Mouse (Mus musculus) liver, postnatal 0 days (tissue): Measurements from ENCODE around the gene Lgals8. TPM values are rescaled to one million over a fixed set of nuclear protein-coding genes. Genes with fewer than 3 reads are reported as not detected.
A peak's percentile ranks its signal among the peaks of the same experiment; 100 is the strongest.

Experiments
- ATAC-seq: fragments of 200-750 bp; cut with Nextera tagmentation; 2 replicates; pipeline ENCODE4 v1.8.0; 2017; ENCODE audit warnings: mild to moderate bottlenecking, moderate library complexity
- DNase-seq: peaks from one replicate; pipeline ENCODE4 v3.0.0-alpha.2; 2016
- H3K27ac ChIP-seq: fragments of 300-500 bp; sonication (generic); 2 replicates; pipeline ENCODE4 v1.5.1; 2014; ENCODE audit warnings: antibody characterized with exemption, moderate library complexity, mild to moderate bottlenecking, low read depth
- H3K27me3 ChIP-seq: fragments of 300-500 bp; sonication (generic); 2 replicates; pipeline ENCODE4 v1.6.1; 2014; ENCODE audit warnings: low read length, control low read depth, mixed read lengths; ENCODE audit not compliant: insufficient read depth
- H3K36me3 ChIP-seq: fragments of 300-500 bp; sonication (generic); replicated peaks from 2 replicates; pipeline ENCODE4 v1.6.1; 2014; ENCODE audit warnings: mild to moderate bottlenecking, control low read depth, low read length, moderate library complexity, mixed read lengths; ENCODE audit not compliant: insufficient read depth
- H3K4me1 ChIP-seq: fragments of 300-500 bp; sonication (generic); 2 replicates; pipeline ENCODE4 v1.6.1; 2014; ENCODE audit warnings: antibody characterized with exemption, mild to moderate bottlenecking, control low read depth; ENCODE audit not compliant: insufficient read depth
- H3K4me2 ChIP-seq: fragments of 300-500 bp; sonication (generic); 2 replicates; pipeline ENCODE4 v1.6.1; 2014; ENCODE audit warnings: low read depth, mild to moderate bottlenecking, low read length, moderate library complexity, mixed read lengths
- H3K4me3 ChIP-seq: fragments of 300-500 bp; sonication (generic); 2 replicates; pipeline ENCODE4 v1.5.1; 2014; ENCODE audit warnings: low read depth, low read length
- H3K9ac ChIP-seq: fragments of 300-500 bp; sonication (generic); replicated peaks from 2 replicates; pipeline ENCODE4 v1.6.1; 2014; ENCODE audit warnings: mild to moderate bottlenecking, moderate library complexity
- H3K9me3 ChIP-seq: fragments of 300-500 bp; sonication (generic); 2 replicates; pipeline ENCODE4 v1.6.1; 2016; ENCODE audit warnings: mild to moderate bottlenecking, control low read depth, low read length, mixed read lengths
- CTCF ChIP-seq: sonication (generic); IDR thresholded peaks from 2 replicates; pipeline ENCODE4 v1.5.1; 2016; ENCODE audit warnings: antibody characterized with exemption, low read depth
- EP300 ChIP-seq: IDR thresholded peaks from 2 replicates; pipeline ENCODE4 v1.6.1; 2016; ENCODE audit warnings: antibody characterized with exemption, low read depth, mild to moderate bottlenecking
- WGBS: fragments of 180-500 bp; shearing (Covaris S2); extraction: QIAGEN DNeasy Blood & Tissue Kit; methylation state at CpG from one replicate; pipeline ENCODE4 v1.1.7; 2014; ENCODE audit not compliant: insufficient replicate concordance; 5-methylcytosine and 5-hydroxymethylcytosine counted together
- polyA plus RNA-seq: library from polyadenylated mRNA; unstranded; fragments of >200 nt; fragmentation: Nextera tagmentation; extraction: Ambion mirVana; gene quantifications from 2 replicates; pipeline ENCODE4 v1.2.1, GENCODE M21; 2015

The Lgals8 gene
- polyA plus RNA-seq, 1 experiment from 2014 or later, result 16.2 TPM

- no peaks in the 10 kb centered on the region for H3K9me3 ChIP-seq
- no peak overlapping the region for H3K27ac ChIP-seq
- WGBS, result 90% methylated on average over 14 of the region's 14 CpGs
- peaks cover 5% of the 10 kb centered on the region for H3K4me1 ChIP-seq
- no peaks in the 10 kb centered on the region for H3K27me3 ChIP-seq
- H3K36me3 ChIP-seq, result peaks cover 63% of the 10 kb centered on the region
- DNase-seq (no peak), ATAC-seq (no peak)
- H3K4me3 ChIP-seq, result no peak overlapping the region
- H3K4me2 ChIP-seq, result no peak overlapping the region
- no peak for TF ChIP-seq EP300
- TF ChIP-seq CTCF, result no peak
- no peak overlapping the region for H3K9ac ChIP-seq
Observed at GRCm38 (mm10) chr13:12453150-12453549, 11.6 kb downstream of the Lgals8 start.

DNA sequence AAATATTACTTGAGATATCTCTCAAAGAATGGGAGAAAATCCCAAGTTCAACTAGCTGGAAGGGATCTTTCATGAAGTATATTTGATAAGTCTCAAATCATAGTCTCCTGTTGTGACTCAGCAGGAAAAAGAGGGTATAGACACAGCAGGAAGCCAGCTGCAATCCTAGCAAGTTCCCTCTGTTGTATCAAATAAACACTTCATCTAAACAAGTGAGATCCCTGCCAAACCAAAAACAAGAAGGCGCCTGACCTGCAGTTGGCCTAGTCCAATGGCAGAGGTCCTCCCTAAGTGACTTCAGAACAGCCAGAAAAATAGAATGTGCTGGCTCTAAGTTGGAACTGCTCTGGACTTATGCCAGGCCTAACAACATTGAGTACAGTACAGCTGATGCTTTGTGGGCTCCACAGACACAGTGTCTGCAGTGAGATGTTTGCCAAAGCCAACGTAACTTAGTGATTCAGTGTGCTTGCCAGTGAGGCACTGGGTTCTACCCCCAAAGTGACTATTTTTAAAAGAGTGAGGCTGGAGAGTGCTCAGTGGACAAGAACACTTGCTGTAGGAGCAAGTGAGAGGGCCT, 22.6 kb downstream of the Lgals8 start:
- no peak for TF ChIP-seq CTCF
- TF ChIP-seq EP300, result no peak
- Histone ChIP-seq H3K9ac (no peak overlapping the region), H3K27me3 (no peaks in the 10 kb centered on the region), H3K4me2 (no peak overlapping the region), H3K4me1 (no peaks in the 10 kb centered on the region), H3K36me3 (peaks cover 66% of the 10 kb centered on the region), H3K27ac (no peak overlapping the region), H3K4me3 (no peak overlapping the region), H3K9me3 (no peaks in the 10 kb centered on the region)
- WGBS, result 73% methylated on average over 2 of the region's 2 CpGs
- ATAC-seq (no peak), DNase-seq (no peak)

GRCm38 (mm10) chr13:12440813-12441212, 23.9 kb downstream of the Lgals8 start:
- DNase-seq, result no peak
- H3K27ac ChIP-seq, result no peak overlapping the region
- H3K27me3 ChIP-seq, result no peaks in the 10 kb centered on the region
- H3K4me2 ChIP-seq, result no peak overlapping the region
- TF ChIP-seq EP300, result no peak
- no peak for TF ChIP-seq CTCF
- ATAC-seq, result no peak
- H3K9ac ChIP-seq, result no peak overlapping the region
- H3K4me3 ChIP-seq, result no peak overlapping the region
- peaks cover 61% of the 10 kb centered on the region for H3K36me3 ChIP-seq
- no peaks in the 10 kb centered on the region for H3K4me1 ChIP-seq
- H3K9me3 ChIP-seq, result no peaks in the 10 kb centered on the region
- WGBS, result 83% methylated on average over 6 of the region's 6 CpGs

GRCm38 (mm10) chr13:12439586-12439985, 25.2 kb downstream of the Lgals8 start:
- H3K27ac ChIP-seq, result no peak overlapping the region
- H3K4me3 ChIP-seq, result no peak overlapping the region
- ATAC-seq, result no peak
- DNase-seq, result no peak
- peaks cover 68% of the 10 kb centered on the region for H3K36me3 ChIP-seq
- H3K9ac ChIP-seq, result no peak overlapping the region
- no peak overlapping the region for H3K4me2 ChIP-seq
- H3K9me3 ChIP-seq, result no peaks in the 10 kb centered on the region
- H3K4me1 ChIP-seq, result no peaks in the 10 kb centered on the region
- WGBS, result 88% methylated on average over 3 of the region's 3 CpGs
- no peaks in the 10 kb centered on the region for H3K27me3 ChIP-seq
- no peak for TF ChIP-seq CTCF
- TF ChIP-seq EP300, result no peak

- no peak for TF ChIP-seq CTCF
- TF ChIP-seq EP300, result 0 out of 2 replicates have a peak, but pooled peaks have one; percentile 25
- WGBS, result 64% methylated on average over 5 of the region's 5 CpGs
- no peak for DNase-seq
- ATAC-seq, result peak; percentile 75
- H3K9me3 ChIP-seq, result no peaks in the 10 kb centered on the region
- no peak overlapping the region for H3K4me3 ChIP-seq
- H3K27me3 ChIP-seq, result no peaks in the 10 kb centered on the region
- H3K4me1 ChIP-seq, result peaks cover 3% of the 10 kb centered on the region; the same call in 1 of the 2 replicates
- H3K27ac ChIP-seq, result peak overlapping the region; percentile 51; the same call in 1 of the 2 replicates
- H3K4me2 ChIP-seq, result no peak overlapping the region
- peaks cover 76% of the 10 kb centered on the region for H3K36me3 ChIP-seq
- H3K9ac ChIP-seq, result no peak overlapping the region
Observed at GRCm38 (mm10) chr13:12433843-12434242, 30.9 kb downstream of the Lgals8 start.

- DNase-seq (no peak), ATAC-seq (no peak)
- Histone ChIP-seq H3K4me2 (no peak overlapping the region), H3K9me3 (no peaks in the 10 kb centered on the region), H3K27me3 (no peaks in the 10 kb centered on the region), H3K9ac (no peak overlapping the region), H3K4me1 (no peaks in the 10 kb centered on the region), H3K36me3 (peaks cover 73% of the 10 kb centered on the region), H3K27ac (no peak overlapping the region), H3K4me3 (no peak overlapping the region)
- 93% methylated on average over 13 of the region's 13 CpGs for WGBS
- TF ChIP-seq CTCF (no peak), EP300 (no peak)
Observed at GRCm38 (mm10) chr13:12428556-12428955, 36.2 kb downstream of the Lgals8 start.
